Mouse (Mus musculus): ENCODE data around the gene Cd300a.
A peak's percentile ranks its signal among the peaks of the same experiment; 100 is the strongest.
"Not testable (repeated sequence)": the region's sequence is repeated elsewhere in the genome, so short reads cannot be mapped to it uniquely, and the experiment has no call there.

GRCm38 (mm10) chr11:114909538-114909937 is 19.7 kb downstream of the Cd300a start:
- TF ChIP-seq CTCF (IDR thresholded peaks at IDR 0.05; ENCODE audit: low read depth): peak; percentile 45
- TF ChIP-seq EP300 (IDR thresholded peaks at IDR 0.05; ENCODE audit: low read depth): not testable (repeated sequence)

All from liver, embryonic 14.5 days (tissue).